Mouse (Mus musculus) cerebellum, adult 2 months (tissue): ENCODE data around the gene Trappc3.

Experiments used
- CTCF ChIP-seq: fragments of 200-500 bp; IDR thresholded peaks from 2 replicates; pipeline ENCODE4 v1.5.1; 2011; ENCODE audit warnings: low read depth, mild to moderate bottlenecking, control low read depth, low read length, moderate library complexity, borderline replicate concordance; ENCODE audit not compliant: insufficient read depth
- POLR2A ChIP-seq: fragments of 200-500 bp; IDR thresholded peaks from 2 replicates; pipeline ENCODE4 v1.6.1; 2011; ENCODE audit warnings: low read length, control low read depth, borderline replicate concordance; ENCODE audit not compliant: insufficient read depth

DNA sequence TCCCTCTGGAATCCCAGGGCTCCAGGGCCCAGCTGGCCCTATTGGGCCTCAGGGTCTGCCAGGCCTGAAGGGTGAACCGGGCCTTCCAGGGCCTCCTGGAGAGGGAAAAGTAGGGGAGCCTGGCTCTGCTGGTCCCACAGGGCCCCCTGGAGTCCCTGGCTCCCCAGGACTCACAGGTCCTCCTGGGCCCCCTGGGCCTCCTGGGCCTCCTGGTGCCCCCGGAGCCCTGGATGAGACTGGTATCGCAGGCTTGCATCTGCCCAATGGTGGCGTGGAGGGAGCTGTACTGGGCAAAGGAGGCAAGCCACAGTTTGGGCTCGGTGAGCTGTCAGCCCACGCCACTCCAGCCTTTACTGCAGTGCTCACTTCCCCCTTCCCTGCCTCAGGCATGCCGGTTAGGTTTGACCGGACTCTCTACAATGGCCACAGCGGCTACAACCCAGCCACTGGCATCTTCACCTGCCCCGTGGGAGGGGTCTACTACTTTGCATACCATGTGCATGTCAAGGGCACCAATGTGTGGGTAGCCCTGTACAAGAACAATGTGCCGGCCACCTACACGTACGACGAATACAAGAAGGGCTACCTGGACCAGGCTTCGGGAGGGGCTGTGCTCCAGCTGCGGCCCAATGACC, 49.6 kb downstream of the Trappc3 start:
- TF ChIP-seq CTCF (no peak), POLR2A (no peak)
